Mouse (Mus musculus) liver (tissue): ENCODE results near the gene Slc25a41.
A peak's percentile ranks its signal among the peaks of the same experiment; 100 is the strongest.

Source experiments
- DNase-seq: peaks from one replicate; pipeline ENCODE4 v3.0.0-alpha.2; 2020; ENCODE audit warnings: mixed read lengths

Gene Slc25a41

GRCm38 (mm10) chr17:57038978-57039377 lies 2.5 kb downstream of the Slc25a41 start:
- DNase-seq = peak; percentile 32

- no peak for DNase-seq
Observed at GRCm38 (mm10) chr17:57032854-57033253, 8.6 kb downstream of the Slc25a41 start.

- DNase-seq = peak; percentile 99
Observed at GRCm38 (mm10) chr17:57031661-57032420, 9.6 kb downstream of the Slc25a41 start.

- peak; percentile 62 for DNase-seq
Observed at GRCm38 (mm10) chr17:57030931-57031660, 10.4 kb downstream of the Slc25a41 start, which contains the start of gene Khsrp. Khsrp (minus strand) TSS chr17:57031522.

- peak; percentile 72 for DNase-seq
Observed at GRCm38 (mm10) chr17:57029691-57030090, 11.8 kb downstream of the Slc25a41 start.

GRCm38 (mm10) chr17:57027471-57027870 lies 14.0 kb downstream of the Slc25a41 start:
- no peak for DNase-seq

GRCm38 (mm10) chr17:57020960-57021359 lies 20.5 kb downstream of the Slc25a41 start:
- DNase-seq = peak; percentile 41

GRCm38 (mm10) chr17:57019693-57020092 lies 21.8 kb downstream of the Slc25a41 start:
- DNase-seq = peak; percentile 65

- DNase-seq = peak; percentile 63
Observed at GRCm38 (mm10) chr17:57012245-57012795, 29.1 kb downstream of the Slc25a41 start.

- DNase-seq = peak; percentile 96
Observed at GRCm38 (mm10) chr17:57011236-57012141, 30.0 kb downstream of the Slc25a41 start, which contains the start of the genes Gtf2f1 and Gm17949. Gtf2f1 (minus strand) TSS chr17:57011288. Gm17949 (plus strand) TSS chr17:57011469.

GRCm38 (mm10) chr17:57010911-57011235 lies 30.6 kb downstream of the Slc25a41 start:
- DNase-seq = no peak

- DNase-seq = no peak
Observed at GRCm38 (mm10) chr17:57007137-57007905, 34.1 kb downstream of the Slc25a41 start.

GRCm38 (mm10) chr17:57003994-57004393 lies 37.5 kb downstream of the Slc25a41 start:
- peak; percentile 42 for DNase-seq

- no peak for DNase-seq
Observed at GRCm38 (mm10) chr17:57001228-57001627, 40.2 kb downstream of the Slc25a41 start.

- DNase-seq = no peak
Observed at GRCm38 (mm10) chr17:56999968-57000609, 41.4 kb downstream of the Slc25a41 start, which contains the start of gene Pspn. Pspn (minus strand) TSS chr17:57000018.

- no peak for DNase-seq
Observed at GRCm38 (mm10) chr17:56999414-56999813, 42.0 kb downstream of the Slc25a41 start.

GRCm38 (mm10) chr17:56997029-56997667 lies 44.3 kb downstream of the Slc25a41 start, which contains the start of gene Alkbh7:
Alkbh7 (plus strand) TSS chr17:56997339.
- peak; percentile 98 for DNase-seq

- no peak for DNase-seq
Observed at GRCm38 (mm10) chr17:56996506-56996905, 44.9 kb downstream of the Slc25a41 start.

- DNase-seq = no peak
Observed at GRCm38 (mm10) chr17:56995046-56995445, 46.4 kb downstream of the Slc25a41 start.

GRCm38 (mm10) chr17:56990966-56991365 lies 50.5 kb downstream of the Slc25a41 start:
- no peak for DNase-seq
